Mouse (Mus musculus) hindbrain, embryonic 10.5 days (tissue): ENCODE measurements around the gene Cers3. TPM values are rescaled to one million over a fixed set of nuclear protein-coding genes. Genes with fewer than 3 reads are reported as not detected.

Source experiments
- DNase-seq: peaks from one replicate; pipeline ENCODE4 v3.0.0-alpha.2; 2017; ENCODE audit warnings: low spot score
- H3K27ac ChIP-seq: fragments of 300-500 bp; sonication (generic); 2 replicates; pipeline ENCODE4 v1.5.1; 2016; ENCODE audit warnings: mild to moderate bottlenecking, moderate library complexity
- H3K27me3 ChIP-seq: fragments of 300-500 bp; sonication (generic); 2 replicates; pipeline ENCODE4 v1.6.1; 2016; ENCODE audit warnings: mild to moderate bottlenecking; ENCODE audit not compliant: poor library complexity, insufficient read depth, severe bottlenecking
- H3K36me3 ChIP-seq: fragments of 300-500 bp; sonication (generic); 2 replicates; pipeline ENCODE4 v1.6.1; 2016; ENCODE audit warnings: mild to moderate bottlenecking, moderate library complexity
- H3K4me1 ChIP-seq: fragments of 300-500 bp; sonication (generic); replicated peaks from 2 replicates; pipeline ENCODE4 v1.6.1; 2016; ENCODE audit warnings: mild to moderate bottlenecking
- H3K4me3 ChIP-seq: fragments of 300-500 bp; sonication (generic); 2 replicates; pipeline ENCODE4 v1.5.1; 2016; ENCODE audit warnings: mild to moderate bottlenecking, moderate library complexity
- H3K9me3 ChIP-seq: fragments of 300-500 bp; sonication (generic); 2 replicates; pipeline ENCODE4 v1.6.1; 2016; ENCODE audit warnings: mild to moderate bottlenecking, moderate library complexity
- WGBS: fragments of 180-500 bp; shearing (Covaris S2); methylation state at CpG from one replicate; pipeline ENCODE4 v1.1.7; 2016; 5-methylcytosine and 5-hydroxymethylcytosine counted together
- polyA plus RNA-seq: library from polyadenylated mRNA; unstranded; fragments of >200 nt; fragmentation: Nextera tagmentation; extraction: Ambion mirVana; gene quantifications from 2 replicates; pipeline ENCODE4 v1.2.1, GENCODE M21; 2016

Cers3 gene
- 0.84 and 0.98 TPM in 2 replicates for polyA plus RNA-seq

GRCm38 (mm10) chr7:66743377-66743781 is at the start of gene Cers3:
Gene Cers3, plus strand, starts transcription at chr7:66743504.
- no peak within 1 kb of the TSS for H3K27ac ChIP-seq
- H3K27me3 ChIP-seq: no peaks in the 10 kb centered on the region
- DNase-seq: no peak
- WGBS: 75% methylated on average over 9 of the region's 9 CpGs
- H3K4me1 ChIP-seq: 0 out of 2 replicates have a peak, but pooled peaks cover 3% of the 10 kb centered on the region
- no peak within 1 kb of the TSS for H3K4me3 ChIP-seq
- no peaks in the 10 kb centered on the region for H3K9me3 ChIP-seq
- no peaks in the 10 kb centered on the region for H3K36me3 ChIP-seq

GRCm38 (mm10) chr7:66694467-66694866 is 48.8 kb upstream of the Cers3 start:
- Histone ChIP-seq H3K4me1 (peaks cover 7% of the 10 kb centered on the region), H3K9me3 (no peaks in the 10 kb centered on the region), H3K36me3 (peaks cover 26% of the 10 kb centered on the region), H3K4me3 (no peak overlapping the region), H3K27ac (no peak overlapping the region), H3K27me3 (no peaks in the 10 kb centered on the region)
- WGBS: 76% methylated on average over 7 of the region's 7 CpGs
- DNase-seq: no peak

- H3K9me3 ChIP-seq: no peaks in the 10 kb centered on the region
- H3K27me3 ChIP-seq: no peaks in the 10 kb centered on the region
- DNase-seq: no peak
- 94% methylated on average over 7 of the region's 7 CpGs for WGBS
- H3K4me3 ChIP-seq: no peak overlapping the region
- peaks cover 76% of the 10 kb centered on the region for H3K36me3 ChIP-seq
- H3K4me1 ChIP-seq: no peaks in the 10 kb centered on the region
- no peak overlapping the region for H3K27ac ChIP-seq
Measured at GRCm38 (mm10) chr7:66702721-66703120, 40.6 kb upstream of the Cers3 start.

- no peaks in the 10 kb centered on the region for H3K9me3 ChIP-seq
- H3K4me1 ChIP-seq: no peaks in the 10 kb centered on the region
- H3K36me3 ChIP-seq: peaks cover 78% of the 10 kb centered on the region
- DNase-seq: no peak
- H3K27me3 ChIP-seq: no peaks in the 10 kb centered on the region
- H3K4me3 ChIP-seq: no peak overlapping the region
- H3K27ac ChIP-seq: no peak overlapping the region
- WGBS: 98% methylated on average over 3 of the region's 3 CpGs
Measured at GRCm38 (mm10) chr7:66704631-66705030, 38.7 kb upstream of the Cers3 start.

GRCm38 (mm10) chr7:66711166-66711565 is 32.1 kb upstream of the Cers3 start:
- no peak for DNase-seq
- Histone ChIP-seq H3K27ac (no peak overlapping the region), H3K36me3 (peaks cover 80% of the 10 kb centered on the region), H3K4me3 (no peak overlapping the region), H3K9me3 (no peaks in the 10 kb centered on the region), H3K27me3 (no peaks in the 10 kb centered on the region), H3K4me1 (no peaks in the 10 kb centered on the region)
- 73% methylated on average over 2 of the region's 2 CpGs for WGBS

GRCm38 (mm10) chr7:66724514-66724913 is 18.8 kb upstream of the Cers3 start:
- no peak for DNase-seq
- peaks cover 12% of the 10 kb centered on the region for H3K36me3 ChIP-seq
- WGBS: 83% methylated on average over 4 of the region's 4 CpGs

GRCm38 (mm10) chr7:66724954-66725353 is 18.4 kb upstream of the Cers3 start:
- WGBS: 90% methylated on average over 6 of the region's 6 CpGs
- Histone ChIP-seq H3K27ac (no peak overlapping the region), H3K4me3 (no peak overlapping the region), H3K27me3 (no peaks in the 10 kb centered on the region), H3K4me1 (no peaks in the 10 kb centered on the region), H3K36me3 (peaks cover 12% of the 10 kb centered on the region), H3K9me3 (no peaks in the 10 kb centered on the region)
- DNase-seq: no peak

More at GRCm38 (mm10) chr7:66724514-66724913, 18.8 kb upstream of the Cers3 start:
- H3K4me1 ChIP-seq: no peaks in the 10 kb centered on the region
- no peaks in the 10 kb centered on the region for H3K9me3 ChIP-seq
- H3K27ac ChIP-seq: no peak overlapping the region
- H3K27me3 ChIP-seq: no peaks in the 10 kb centered on the region
- no peak overlapping the region for H3K4me3 ChIP-seq

GRCm38 (mm10) chr7:66728072-66728471 is 15.2 kb upstream of the Cers3 start:
- Histone ChIP-seq H3K27me3 (no peaks in the 10 kb centered on the region), H3K36me3 (no peaks in the 10 kb centered on the region; the same call in 1 of the 2 replicates), H3K4me1 (no peaks in the 10 kb centered on the region), H3K4me3 (no peak overlapping the region), H3K9me3 (no peaks in the 10 kb centered on the region), H3K27ac (no peak overlapping the region)
- 91% methylated on average over 6 of the region's 6 CpGs for WGBS
- DNase-seq: no peak

GRCm38 (mm10) chr7:66729232-66729631 is 14.1 kb upstream of the Cers3 start:
- H3K4me3 ChIP-seq: no peak overlapping the region
- no peak overlapping the region for H3K27ac ChIP-seq
- H3K36me3 ChIP-seq: no peaks in the 10 kb centered on the region; the same call in 1 of the 2 replicates
- no peaks in the 10 kb centered on the region for H3K9me3 ChIP-seq
- 84% methylated on average over 2 of the region's 2 CpGs for WGBS
- no peaks in the 10 kb centered on the region for H3K4me1 ChIP-seq
- no peak for DNase-seq
- no peaks in the 10 kb centered on the region for H3K27me3 ChIP-seq

GRCm38 (mm10) chr7:66733431-66733830 is 9.9 kb upstream of the Cers3 start:
- 95% methylated on average over 17 of the region's 17 CpGs for WGBS
- H3K36me3 ChIP-seq: no peaks in the 10 kb centered on the region

GRCm38 (mm10) chr7:66733882-66734281 is 9.4 kb upstream of the Cers3 start:
- Histone ChIP-seq H3K36me3 (no peaks in the 10 kb centered on the region), H3K27me3 (no peaks in the 10 kb centered on the region), H3K9me3 (no peaks in the 10 kb centered on the region), H3K4me3 (no peak overlapping the region), H3K4me1 (no peaks in the 10 kb centered on the region), H3K27ac (no peak overlapping the region)
- DNase-seq: no peak
- 92% methylated on average over 11 of the region's 11 CpGs for WGBS

More at GRCm38 (mm10) chr7:66733431-66733830, 9.9 kb upstream of the Cers3 start:
- H3K9me3 ChIP-seq: no peaks in the 10 kb centered on the region
- no peaks in the 10 kb centered on the region for H3K4me1 ChIP-seq
- no peak for DNase-seq
- H3K4me3 ChIP-seq: no peak overlapping the region
- no peaks in the 10 kb centered on the region for H3K27me3 ChIP-seq
- H3K27ac ChIP-seq: no peak overlapping the region

- no peak for DNase-seq
- WGBS: 93% methylated on average over 4 of the region's 4 CpGs
- no peaks in the 10 kb centered on the region for H3K4me1 ChIP-seq
- H3K36me3 ChIP-seq: no peaks in the 10 kb centered on the region
- no peaks in the 10 kb centered on the region for H3K9me3 ChIP-seq
- no peak overlapping the region for H3K27ac ChIP-seq
- no peak overlapping the region for H3K4me3 ChIP-seq
- no peaks in the 10 kb centered on the region for H3K27me3 ChIP-seq
Measured at GRCm38 (mm10) chr7:66734466-66734865, 8.8 kb upstream of the Cers3 start.

GRCm38 (mm10) chr7:66734993-66735392 is 8.3 kb upstream of the Cers3 start:
- Histone ChIP-seq H3K4me3 (no peak overlapping the region), H3K4me1 (no peaks in the 10 kb centered on the region), H3K9me3 (no peaks in the 10 kb centered on the region), H3K27me3 (no peaks in the 10 kb centered on the region), H3K36me3 (no peaks in the 10 kb centered on the region), H3K27ac (no peak overlapping the region)
- WGBS: 92% methylated on average over 6 of the region's 6 CpGs
- DNase-seq: no peak

GRCm38 (mm10) chr7:66737418-66737817 is 5.9 kb upstream of the Cers3 start:
- DNase-seq: no peak
- Histone ChIP-seq H3K4me1 (0 out of 2 replicates have a peak, but pooled peaks cover 3% of the 10 kb centered on the region), H3K27ac (no peak overlapping the region), H3K4me3 (no peak overlapping the region), H3K9me3 (no peaks in the 10 kb centered on the region), H3K36me3 (no peaks in the 10 kb centered on the region), H3K27me3 (no peaks in the 10 kb centered on the region)
- 91% methylated on average over 4 of the region's 4 CpGs for WGBS
